Mouse (Mus musculus) testis, postnatal 10 days (tissue): ENCODE measurements at regions not wholly inside any gene's neighbourhood (a gene's known extent, or its start where the extent isn't known, plus 50 kb on each side); places are given as distances from the start of the nearest gene placed in this dataset.
A peak's percentile ranks its signal among the peaks of the same experiment; 100 is the strongest.

ENCODE experiments used
- DNase-seq: peaks from one replicate; pipeline ENCODE4 v3.0.0; 2021; ENCODE audit warnings: low spot score

DNA sequence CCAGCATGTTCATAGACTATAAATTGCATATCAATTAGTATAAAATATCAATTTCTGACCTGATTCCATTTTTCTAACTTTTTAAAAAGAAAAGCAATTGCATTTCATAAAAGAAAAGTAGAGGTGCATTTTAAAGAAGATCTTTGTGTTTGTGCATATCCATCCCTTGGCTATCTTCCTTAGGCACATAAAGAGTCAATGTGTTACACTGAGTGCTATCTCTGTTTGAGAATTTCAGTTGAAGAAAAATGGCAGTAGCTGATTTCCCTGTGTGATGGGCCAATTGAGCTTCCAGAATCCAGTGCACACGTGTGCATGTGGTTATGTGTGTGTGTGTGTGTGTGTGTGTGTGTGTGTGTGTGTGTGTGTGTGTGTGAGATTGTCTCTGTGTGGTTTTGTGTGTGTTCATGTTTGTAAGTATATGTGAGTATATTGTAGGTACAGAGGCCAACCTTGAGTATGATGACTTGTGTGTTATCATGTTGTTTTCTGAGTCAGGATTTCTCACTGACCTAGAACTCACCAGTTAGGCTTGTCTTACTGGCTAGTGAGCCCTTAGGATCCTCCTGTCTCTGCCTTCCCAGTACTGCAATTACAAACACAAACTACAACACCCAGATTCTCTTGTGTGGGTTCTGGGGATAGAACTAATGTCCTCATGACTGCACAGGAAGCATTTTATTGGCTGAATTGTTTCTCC is 249.6 kb downstream of the Cdk5rap2 start:
- DNase-seq: no peak

DNA sequence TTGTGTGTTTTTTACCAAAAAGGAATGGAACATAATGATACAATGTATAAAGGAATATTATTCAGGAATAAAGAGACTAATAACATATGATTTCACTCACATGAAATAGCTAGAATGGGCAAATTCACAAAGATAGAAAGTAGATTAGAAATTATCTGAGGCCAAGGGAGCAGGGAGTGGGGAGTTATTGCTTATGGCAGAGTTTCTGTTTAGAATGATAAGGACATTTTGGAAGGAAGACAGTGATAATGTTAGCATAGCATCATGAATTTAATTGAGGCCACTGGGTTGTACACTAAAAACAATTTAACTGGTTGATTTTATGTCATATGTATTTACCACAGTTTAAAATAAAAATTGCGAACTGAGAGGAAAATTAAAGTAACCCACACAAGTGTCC is 250.2 kb downstream of the Cdk5rap2 start:
- DNase-seq: no peak

DNA sequence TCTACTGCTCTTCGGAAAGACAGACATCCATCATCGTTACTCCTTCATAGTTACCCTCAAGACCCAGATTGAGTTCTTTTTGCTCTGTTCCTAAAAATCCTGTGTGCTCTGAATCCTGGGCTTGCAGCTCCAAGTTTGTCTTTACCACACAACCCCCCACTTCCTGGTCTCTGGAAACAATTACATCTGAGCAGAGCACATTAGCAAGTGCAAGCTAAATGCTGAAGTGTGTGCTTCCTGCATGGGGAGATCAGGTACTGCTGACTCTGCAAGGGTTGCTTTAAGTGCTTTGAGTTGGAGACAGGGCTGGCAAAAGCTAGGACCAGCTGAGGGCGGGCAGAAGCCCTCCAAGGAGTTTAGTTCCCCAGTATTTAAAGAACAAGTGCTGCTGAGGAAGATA is 257.1 kb downstream of the Cdk5rap2 start:
- no peak for DNase-seq

DNA sequence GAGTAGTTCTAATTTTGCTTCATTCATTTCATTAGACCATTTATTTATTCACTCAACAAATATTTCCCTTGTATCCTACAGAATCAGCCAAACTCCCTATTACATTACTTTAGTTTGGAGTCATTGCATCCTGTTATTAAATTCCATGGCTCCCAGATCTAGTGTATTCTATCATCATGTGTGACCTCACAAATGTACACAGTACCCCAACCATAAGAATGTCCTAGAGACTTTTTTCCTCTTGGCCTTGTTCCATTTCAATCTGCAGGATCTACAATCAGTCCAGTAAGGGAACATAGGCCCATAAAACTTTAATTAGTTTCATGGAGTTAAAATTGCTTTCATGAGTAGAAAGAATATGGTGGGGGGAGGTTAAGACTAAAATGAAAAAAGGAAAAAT is 301.2 kb downstream of the Cdk5rap2 start:
- DNase-seq: no peak

DNA sequence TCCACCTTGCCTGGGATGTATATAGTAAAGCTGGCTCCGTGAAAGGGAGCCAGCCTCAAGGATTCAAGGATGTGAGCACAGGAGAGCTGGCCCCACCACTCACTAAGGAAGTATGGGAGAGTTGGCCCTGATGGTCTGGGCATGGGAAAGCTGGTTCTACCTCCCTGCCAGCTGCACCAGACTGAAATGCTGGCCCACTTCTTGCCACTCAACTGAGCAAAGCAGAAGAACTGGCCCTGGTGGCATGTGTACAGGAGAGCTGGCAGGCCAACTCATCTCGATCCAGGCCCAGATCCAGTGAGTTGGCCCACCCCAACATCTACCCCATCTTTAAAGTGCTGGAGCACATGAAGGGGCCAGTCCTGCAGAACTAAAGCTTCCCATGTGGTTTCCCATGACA is 304.5 kb downstream of the Cdk5rap2 start:
- DNase-seq: no peak

DNA sequence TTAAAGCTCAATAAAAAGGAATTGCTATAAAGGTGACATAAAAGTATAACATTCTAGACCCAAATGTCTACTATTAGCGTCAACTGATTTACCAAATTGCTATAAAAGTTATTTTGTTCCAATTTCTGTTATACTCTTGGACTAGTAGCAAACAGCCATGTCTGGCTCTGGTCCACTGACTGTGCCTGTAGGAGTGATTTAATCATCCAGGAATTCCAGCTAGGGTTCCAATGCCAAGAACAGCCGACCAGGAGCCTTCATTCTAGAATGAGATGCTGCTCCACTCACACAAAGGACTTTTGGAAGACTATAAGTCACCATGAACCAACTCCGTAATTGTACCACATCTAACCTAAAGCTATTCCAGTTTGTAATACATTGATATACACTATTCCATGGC is 312.9 kb downstream of the Cdk5rap2 start:
- peak; percentile 51 for DNase-seq

DNA sequence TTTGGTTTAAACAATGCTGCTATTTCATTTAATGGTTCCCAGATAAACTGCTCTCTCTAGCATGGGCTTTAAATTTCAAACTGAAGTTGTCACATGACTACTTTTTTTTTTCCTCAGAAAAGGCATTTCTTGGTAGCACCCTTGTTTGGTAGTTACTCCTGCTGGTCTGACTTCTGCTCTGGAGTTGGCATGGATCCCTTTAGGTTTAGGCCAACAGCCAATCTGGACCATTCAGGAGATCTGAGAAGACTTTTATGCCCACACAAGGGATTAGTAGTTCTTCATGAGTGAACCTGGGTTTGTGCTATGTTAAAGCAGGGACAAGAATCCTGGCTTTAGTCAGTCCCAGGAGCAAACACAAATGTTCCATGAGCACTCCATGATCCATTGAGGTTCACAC is 332.0 kb downstream of the Cdk5rap2 start:
- no peak for DNase-seq

DNA sequence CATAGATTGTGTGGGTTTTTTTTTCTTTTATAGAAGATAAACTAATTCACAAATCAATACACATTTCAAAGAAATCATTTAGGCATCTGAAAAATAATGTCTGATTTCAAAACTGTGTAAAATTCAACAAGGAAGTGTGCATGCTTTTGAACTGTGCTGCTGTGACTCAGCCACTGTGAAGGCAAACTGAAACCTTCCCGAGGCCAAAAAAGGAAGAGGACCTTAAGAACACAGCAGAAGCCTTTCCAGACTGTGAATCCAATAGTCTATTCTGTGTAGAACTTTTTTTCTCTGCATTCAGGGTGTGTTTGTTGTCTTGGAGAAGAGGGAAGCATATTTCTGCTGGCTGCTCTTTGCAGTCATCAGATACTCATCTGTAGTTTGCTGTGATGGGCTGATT is 347.7 kb downstream of the Cdk5rap2 start:
- DNase-seq: no peak

DNA sequence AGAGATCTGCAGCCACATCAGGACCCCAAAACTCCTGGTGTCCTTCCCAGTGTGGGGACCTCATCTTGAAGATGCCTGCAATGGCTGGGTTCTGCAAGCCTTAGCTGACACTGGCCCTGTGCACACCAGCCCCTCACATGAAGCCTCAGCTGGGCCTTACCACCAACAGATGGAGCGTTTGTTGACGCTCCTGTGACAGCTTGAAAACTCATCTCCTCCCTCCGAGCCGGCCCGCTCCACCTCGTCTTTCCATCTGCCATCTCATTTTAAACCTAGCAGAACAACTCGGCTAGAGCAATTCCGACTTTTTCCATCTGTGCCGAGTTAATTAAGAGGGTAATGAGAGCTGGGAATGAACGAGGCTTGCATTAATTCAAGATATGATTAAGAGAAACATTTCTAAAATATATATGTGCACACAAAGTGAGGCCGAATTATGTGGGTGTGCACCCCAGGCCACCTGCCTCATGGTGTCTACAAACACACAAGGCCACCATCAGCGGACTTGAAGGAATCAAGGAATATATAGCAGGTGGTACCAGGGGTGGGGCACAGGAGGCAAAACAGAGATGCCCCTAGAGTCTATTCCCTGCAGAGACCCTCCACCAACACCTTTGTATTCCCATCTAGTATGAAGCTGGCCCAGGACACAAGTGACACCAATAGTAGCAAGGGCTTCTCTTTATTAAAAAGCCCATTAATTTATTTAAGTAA is 351.3 kb downstream of the Cdk5rap2 start:
- no peak for DNase-seq

DNA sequence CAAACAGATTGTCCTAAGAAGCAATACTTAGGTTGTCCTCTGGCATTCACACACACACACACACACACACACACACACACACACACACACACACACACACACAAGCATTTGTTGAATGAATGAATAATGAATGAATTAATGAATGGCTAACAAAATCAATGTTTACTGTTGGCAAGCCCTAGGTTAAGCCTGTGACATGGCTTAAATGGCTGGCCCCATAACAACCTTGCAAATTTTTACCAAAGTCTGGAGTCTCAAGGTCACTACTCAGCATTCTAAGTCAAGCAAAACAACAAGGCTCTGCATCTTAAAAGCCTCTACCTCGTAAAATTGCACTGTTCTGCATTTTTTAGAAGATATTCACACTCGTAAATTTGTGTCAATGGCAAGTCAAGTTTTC is 357.1 kb downstream of the Cdk5rap2 start:
- DNase-seq: no peak

DNA sequence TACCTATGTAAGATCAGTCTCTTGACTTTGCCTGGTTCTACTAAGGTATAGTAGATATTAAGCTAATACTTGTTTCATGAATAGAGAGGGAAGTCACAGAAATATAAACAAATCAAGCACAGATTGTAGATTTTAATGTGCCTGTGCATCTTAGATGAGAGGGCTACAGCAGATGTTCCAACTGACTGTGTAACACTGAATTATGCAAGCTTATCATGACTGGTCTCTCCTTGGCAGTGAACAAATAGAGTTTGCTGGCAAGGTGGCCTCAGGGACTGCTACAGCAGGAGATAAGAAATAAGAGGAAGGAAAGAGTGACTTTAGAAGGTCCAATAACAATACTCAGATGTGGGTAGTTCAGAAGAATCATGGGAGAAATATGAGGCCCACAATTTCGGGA is 372.0 kb downstream of the Cdk5rap2 start:
- DNase-seq: no peak

DNA sequence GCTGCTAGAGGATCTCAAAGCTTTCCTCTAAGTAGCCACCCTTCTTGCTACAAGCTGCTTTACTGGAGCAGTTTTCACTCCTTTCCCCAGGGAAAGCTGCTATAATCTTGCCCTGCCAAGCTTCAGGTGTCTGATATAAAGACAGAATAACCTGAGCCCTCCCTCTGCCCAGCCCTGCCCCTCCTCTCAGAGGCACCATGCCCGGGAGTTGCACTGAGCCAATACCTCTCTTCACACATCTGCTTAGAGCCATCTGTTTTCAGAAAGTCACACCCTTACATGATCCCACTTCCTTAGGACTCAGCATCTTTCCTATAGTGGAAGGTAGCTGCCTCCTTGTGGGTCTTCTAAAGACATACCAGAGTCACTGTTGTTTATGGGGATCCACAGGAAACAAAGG is 374.3 kb downstream of the Cdk5rap2 start:
- DNase-seq: no peak

DNA sequence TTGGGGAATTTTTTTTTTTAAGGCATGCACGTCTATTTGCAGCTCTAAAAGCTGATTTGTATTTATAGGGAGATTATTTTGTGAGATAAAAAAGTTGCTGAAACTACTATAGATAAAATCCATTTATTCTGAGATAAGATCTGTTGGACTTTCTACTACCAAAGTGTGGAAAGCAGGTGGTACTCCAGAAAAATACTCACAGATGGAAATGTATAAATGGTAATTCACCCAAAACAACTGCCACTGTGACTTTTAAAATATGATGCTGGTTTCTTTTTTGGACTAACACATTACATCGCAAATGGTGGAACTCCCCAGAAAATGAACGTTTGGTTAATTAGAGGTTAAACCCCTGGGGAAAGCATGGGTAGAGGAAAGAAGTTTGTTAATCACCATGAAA is 377.7 kb downstream of the Cdk5rap2 start:
- no peak for DNase-seq

DNA sequence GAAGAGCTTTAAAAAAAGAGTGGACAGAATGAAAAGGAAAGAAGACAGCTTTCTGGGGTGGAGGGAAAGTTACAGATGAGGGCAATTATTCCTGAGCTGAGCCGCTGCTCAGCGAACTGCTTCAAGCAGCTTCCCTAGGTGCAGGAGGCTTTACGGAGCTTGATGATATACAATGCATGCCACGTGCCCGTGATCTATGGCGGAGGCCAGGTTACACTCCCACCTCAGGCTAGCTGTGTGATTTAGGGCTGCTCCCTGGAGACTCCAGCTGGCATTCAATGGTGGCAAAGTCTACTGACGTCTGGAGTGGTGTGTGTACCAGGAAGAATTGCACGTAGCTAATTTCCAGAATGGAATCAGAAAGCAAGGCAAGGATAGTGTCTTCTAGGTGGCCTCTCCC is 383.4 kb downstream of the Cdk5rap2 start:
- DNase-seq: no peak

DNA sequence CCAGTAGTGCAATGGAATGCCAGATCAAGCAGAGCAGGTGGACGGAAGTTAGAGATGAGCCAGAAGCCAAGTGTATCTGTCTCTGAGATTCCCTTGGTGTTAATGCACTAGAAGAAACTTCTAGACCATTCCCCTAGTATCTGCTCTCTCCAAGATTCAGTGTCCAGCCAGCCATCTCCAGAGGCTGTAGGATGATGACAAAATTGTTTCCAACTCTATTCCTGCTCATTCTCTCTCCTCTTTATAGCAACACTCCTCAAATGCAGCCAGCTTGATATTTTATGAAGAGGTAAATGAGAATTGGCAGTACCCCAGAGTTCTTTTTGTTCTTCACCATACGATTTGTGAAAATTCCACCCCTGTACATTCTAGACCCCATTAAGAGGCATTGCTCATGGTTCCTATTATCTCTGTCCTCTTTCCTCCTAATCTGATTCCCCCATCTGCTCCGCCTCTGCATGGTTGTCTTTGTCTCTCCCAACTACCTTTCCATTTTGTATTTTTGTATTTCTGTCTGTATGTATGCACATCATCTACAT is 385.3 kb downstream of the Cdk5rap2 start:
- no peak for DNase-seq

DNA sequence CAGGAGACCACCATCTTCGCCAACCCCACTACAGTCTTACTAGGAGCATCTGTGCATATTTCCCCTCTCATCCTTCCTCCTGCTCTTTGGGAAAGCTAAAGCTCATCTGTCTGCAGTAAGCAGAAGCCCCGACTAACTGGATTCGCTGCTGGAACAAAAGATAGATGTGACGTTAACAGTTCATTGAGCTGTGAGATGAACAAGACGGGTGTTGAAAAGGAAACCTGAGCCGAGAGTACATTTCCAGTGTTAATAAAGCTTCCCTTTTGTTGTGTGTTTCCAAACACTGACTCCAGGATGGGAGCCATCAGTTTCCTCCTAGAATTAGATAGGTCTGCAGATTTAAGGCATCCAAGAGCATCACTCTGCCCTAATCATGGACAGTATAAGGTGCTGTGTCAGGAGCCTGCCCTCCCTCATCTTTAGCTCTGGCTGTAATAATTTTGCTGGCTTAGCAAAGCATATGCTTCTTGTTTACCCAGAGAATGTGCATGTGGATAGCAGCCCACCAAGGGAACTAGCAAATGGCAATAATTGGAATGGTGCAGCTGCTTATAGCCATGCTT is 389.3 kb downstream of the Cdk5rap2 start:
- DNase-seq: no peak

DNA sequence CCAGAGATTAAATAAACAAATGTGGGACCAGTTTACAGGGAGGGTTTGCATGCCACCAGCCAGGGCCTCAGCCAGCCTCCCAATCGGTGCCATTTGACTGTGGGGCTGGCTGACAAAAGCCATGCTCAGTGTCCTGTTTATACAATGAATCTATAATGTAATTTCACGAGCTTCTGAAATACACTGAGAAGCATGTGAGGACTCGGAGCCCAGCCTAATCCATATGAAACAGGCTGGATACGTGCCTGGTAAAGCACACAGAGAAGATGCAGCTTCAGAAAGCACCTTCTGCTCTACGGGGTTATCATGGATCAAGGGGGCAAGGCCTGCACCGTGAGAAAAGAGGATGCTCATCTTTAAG is 398.0 kb downstream of the Cdk5rap2 start:
- DNase-seq: no peak

DNA sequence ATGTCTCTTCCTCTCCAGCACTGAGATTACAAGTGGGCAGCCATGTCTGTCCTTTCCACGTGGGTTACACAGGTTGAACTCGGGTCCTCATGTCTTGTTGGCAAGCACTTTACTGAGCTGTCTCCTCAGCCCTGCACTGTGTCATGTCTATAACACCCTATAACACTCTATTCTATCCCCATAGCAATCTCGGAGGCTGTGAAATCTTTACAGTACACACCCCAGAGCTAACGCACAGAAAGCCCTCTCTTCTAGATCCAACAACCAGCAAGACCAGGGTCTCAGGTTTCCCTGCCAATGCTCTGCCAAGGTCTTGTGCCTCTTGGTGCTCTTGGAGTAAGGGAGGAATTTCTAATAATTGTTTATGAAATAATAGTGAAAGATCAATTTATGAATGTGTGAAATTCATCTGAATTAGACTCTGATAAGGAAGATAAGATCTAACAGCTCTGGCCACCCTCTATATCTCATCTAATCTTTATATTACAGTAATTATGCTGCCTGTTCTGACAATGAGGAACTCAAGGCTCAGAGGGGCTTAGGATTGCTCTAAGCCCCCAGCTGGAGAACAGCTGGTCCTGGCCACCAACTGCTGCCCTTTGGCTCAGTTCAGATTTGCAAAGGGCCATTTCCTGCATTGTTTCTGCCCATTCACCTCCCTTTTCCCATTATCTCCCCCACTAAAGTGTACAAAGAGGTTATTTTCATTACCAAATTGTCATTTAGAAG is 398.6 kb downstream of the Cdk5rap2 start:
- DNase-seq: no peak

DNA sequence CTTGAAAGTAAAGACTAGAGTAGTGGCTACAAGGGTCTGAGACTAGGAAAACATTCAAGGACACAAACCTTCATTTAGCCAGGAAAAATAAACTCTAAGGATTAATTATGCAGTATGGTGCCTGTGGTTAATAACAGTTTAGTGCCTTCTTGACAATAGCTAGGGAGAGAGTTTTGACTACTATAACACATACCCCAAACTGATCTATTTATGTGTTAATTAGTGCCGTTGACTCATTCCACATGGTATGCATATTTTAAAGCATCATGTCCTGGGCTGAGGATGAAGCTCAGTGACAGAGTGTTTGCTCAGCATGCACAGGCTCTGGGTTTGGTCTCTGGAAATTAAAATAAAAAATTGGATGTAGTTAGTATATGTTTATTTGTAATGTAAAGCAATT is 399.8 kb downstream of the Cdk5rap2 start:
- no peak for DNase-seq

DNA sequence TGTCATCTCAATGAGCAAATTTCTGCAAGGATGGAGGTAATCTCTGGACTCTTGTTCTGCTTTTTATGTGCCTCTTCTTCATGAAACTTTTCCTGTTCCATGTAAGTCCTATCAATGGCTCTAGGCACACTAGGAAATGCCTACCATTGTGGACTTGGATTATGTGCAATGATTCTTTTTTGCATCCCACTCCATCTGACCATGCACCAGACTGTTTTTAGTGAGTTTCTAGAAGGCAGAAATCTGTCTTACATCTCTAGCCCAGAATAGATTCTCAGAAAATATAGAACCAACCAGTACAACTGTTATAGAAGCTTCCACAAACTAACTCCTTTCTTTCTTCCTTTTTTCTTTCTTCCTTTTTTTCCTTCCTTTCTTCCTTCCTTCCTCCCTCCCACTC is 405.3 kb downstream of the Cdk5rap2 start:
- no peak for DNase-seq

DNA sequence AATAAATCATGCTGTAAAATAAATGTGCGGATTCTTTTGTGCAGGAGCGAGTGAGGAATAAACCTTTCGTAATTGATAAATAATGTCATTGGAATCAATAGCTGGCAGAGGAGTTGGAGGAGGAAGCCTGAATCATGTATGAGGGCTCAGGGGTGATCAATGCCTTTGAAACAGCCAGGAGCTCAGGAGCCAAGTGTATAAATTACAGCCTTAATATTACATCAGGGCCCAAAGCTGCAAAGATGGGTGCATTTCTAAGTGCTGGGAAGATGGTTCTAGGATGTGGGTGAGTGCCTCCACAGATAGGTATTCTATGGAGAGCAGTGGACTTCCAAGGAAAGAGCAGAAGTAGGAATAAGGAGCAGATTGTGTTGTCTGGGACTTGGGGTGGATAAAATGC is 417.0 kb downstream of the Cdk5rap2 start:
- DNase-seq: no peak

DNA sequence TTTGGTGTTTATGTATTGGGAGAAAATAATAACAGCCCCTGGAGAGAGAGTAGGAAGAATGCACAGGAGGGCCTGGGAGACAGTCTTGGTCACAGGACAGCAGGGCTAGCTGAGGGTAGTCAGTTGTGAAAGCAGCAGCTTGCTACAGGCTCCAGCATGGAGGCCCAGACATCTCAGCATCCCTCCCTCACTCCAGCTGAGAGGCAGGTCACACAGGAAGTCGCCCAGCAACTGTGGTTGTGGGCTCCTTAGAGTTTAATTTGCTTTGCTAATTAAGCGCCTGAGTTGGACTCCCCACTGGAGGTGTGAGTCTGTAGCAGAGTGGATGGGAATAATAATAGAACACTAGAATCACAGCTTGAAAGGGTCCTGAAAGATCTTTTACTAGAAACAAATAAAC is 436.0 kb downstream of the Cdk5rap2 start:
- DNase-seq: no peak

DNA sequence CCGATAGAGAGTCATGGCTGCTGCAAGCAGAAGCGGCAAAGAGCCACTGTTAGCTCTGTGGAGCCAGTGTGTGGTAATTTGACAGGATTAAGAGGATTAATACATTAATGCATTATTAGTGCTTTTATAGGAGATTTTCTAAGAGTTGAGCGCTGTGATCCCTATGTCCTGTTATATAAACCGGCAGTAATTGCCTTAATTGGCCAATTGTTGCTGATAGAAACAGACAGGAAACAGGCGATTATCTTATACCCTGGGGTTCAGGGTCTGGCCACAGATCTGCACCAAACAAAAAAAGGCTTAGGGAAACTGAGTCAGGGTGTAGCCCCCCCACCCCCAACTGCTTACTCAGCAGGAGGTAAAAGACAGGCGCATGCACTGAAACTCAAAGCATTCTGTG is 436.7 kb downstream of the Cdk5rap2 start:
- no peak for DNase-seq
